Comparison of ENCODE assay signal across 18 mouse cellular contexts in the genomic region with DNA sequence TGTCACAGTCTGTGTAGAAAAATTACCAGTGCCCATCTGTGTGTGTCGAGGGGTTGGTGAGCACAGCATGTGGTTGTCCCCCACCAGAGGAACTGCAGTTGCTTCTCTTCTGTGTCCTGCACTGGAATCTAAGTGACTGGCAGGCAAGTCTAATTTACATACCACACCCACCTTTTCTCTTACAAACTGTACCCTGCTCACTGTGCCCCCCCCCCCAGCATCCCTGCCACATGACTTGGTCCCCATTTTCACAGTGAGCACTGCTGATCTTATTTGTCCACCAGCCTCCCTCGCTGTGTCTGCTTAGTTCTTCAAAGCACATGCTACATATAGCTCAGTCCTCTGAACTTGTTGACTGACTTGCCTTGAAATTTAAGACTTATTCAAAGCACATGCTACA. TPM values are rescaled to one million over a fixed set of nuclear protein-coding genes. Genes with fewer than 3 reads are reported as not detected.
A peak's percentile ranks its signal among the peaks of the same experiment; 100 is the strongest.
DNase-seq lines count a peak whose midpoint lies in the region; ATAC-seq and TF ChIP-seq lines count a peak whose summit lies in the region.
"Had no signal": no experiment of that assay in that cellular context is flagged by ENCODE, and none has a peak within 500 bp of the region (broad histone marks: within the 10 kb centered on the region; RNA-seq: fewer than 3 reads in every experiment).

No protein-coding gene starts in this region.

- H3K9ac ChIP-seq in forebrain, embryonic 11.5 days (ENCODE audit: low read length), result no peak overlapping the region
- no peak overlapping the region for H3K9ac ChIP-seq in forebrain, postnatal 0 days
- no peak overlapping the region for H3K9ac ChIP-seq in neural tube, embryonic 15.5 days (replicated peaks)
- no peak overlapping the region for H3K9ac ChIP-seq in hindbrain, embryonic 16.5 days (ENCODE audit: low read depth, low read length)
- H3K9ac ChIP-seq: heart, embryonic 12.5 days; intestine, embryonic 15.5 days; liver, embryonic 12.5 days; lung, embryonic 15.5 days had no signal

- H3K27ac ChIP-seq in forebrain, embryonic 11.5 days (ENCODE audit: low read depth, low read length), result 0 out of 2 replicates have a peak overlapping the region, but pooled peaks have one; percentile 43
- H3K27ac ChIP-seq in forebrain, postnatal 0 days (ENCODE audit: low read depth, low read length), result no peak overlapping the region
- no peak overlapping the region for H3K27ac ChIP-seq in neural tube, embryonic 15.5 days (replicated peaks)
- H3K27ac ChIP-seq in hindbrain, embryonic 16.5 days (ENCODE audit: low read depth, low read length), result no peak overlapping the region
- H3K27ac ChIP-seq: intestine, embryonic 15.5 days; liver, embryonic 12.5 days; lung, embryonic 15.5 days; macrophage had no signal

- H3K4me2 ChIP-seq in forebrain, embryonic 11.5 days (ENCODE audit: low read depth, low read length, severe bottlenecking), result no peak overlapping the region
- H3K4me2 ChIP-seq in forebrain, postnatal 0 days (ENCODE audit: low read depth), result no peak overlapping the region
- H3K4me2 ChIP-seq in neural tube, embryonic 15.5 days, result no peak overlapping the region
- no peak overlapping the region for H3K4me2 ChIP-seq in hindbrain, embryonic 16.5 days (ENCODE audit: low read length)
- H3K4me2 ChIP-seq: heart, embryonic 12.5 days; intestine, embryonic 15.5 days; liver, embryonic 12.5 days; lung, embryonic 15.5 days had no signal

- no peak; the same call in 1 of the 2 replicates for ATAC-seq in forebrain, embryonic 11.5 days (replicated peaks; ENCODE audit: low FRiP score)
- no peak for ATAC-seq in forebrain, postnatal 0 days
- ATAC-seq in neural tube, embryonic 15.5 days (ENCODE audit: low FRiP score), result no peak
- peak; percentile 50; the same call in 1 of the 2 replicates for ATAC-seq in hindbrain, embryonic 16.5 days
- no peak for ATAC-seq in erythroid progenitor cell, adult 5-6 weeks (replicated peaks; ENCODE audit: low FRiP score, poor library complexity, severe bottlenecking)
- ATAC-seq: intestine, embryonic 15.5 days; liver, embryonic 12.5 days had no signal

- no peaks in the 10 kb centered on the region for H3K9me3 ChIP-seq in forebrain, embryonic 11.5 days (ENCODE audit: control insufficient read depth, low read length)
- no peaks in the 10 kb centered on the region for H3K9me3 ChIP-seq in forebrain, postnatal 0 days (ENCODE audit: low read length)
- no peaks in the 10 kb centered on the region for H3K9me3 ChIP-seq in neural tube, embryonic 15.5 days (replicated peaks)
- H3K9me3 ChIP-seq in hindbrain, embryonic 16.5 days (ENCODE audit: control insufficient read depth, low read length), result no peaks in the 10 kb centered on the region
- H3K9me3 ChIP-seq: heart, embryonic 12.5 days; intestine, embryonic 15.5 days; lung, embryonic 15.5 days had no signal

- H3K27me3 ChIP-seq in forebrain, embryonic 11.5 days (ENCODE audit: control insufficient read depth, insufficient read depth, low read length), result no peaks in the 10 kb centered on the region
- H3K27me3 ChIP-seq in forebrain, postnatal 0 days (ENCODE audit: insufficient read depth, low read length), result no peaks in the 10 kb centered on the region
- H3K27me3 ChIP-seq in neural tube, embryonic 15.5 days (replicated peaks), result no peaks in the 10 kb centered on the region
- no peaks in the 10 kb centered on the region for H3K27me3 ChIP-seq in hindbrain, embryonic 16.5 days (replicated peaks; ENCODE audit: control insufficient read depth, insufficient read depth, low read length)
- H3K27me3 ChIP-seq: intestine, embryonic 15.5 days; liver, embryonic 12.5 days; lung, embryonic 15.5 days had no signal

- H3K4me3 ChIP-seq in forebrain, embryonic 11.5 days (ENCODE audit: low read depth, low read length), result no peak overlapping the region
- H3K4me3 ChIP-seq in forebrain, postnatal 0 days (ENCODE audit: low read depth, low read length), result no peak overlapping the region
- H3K4me3 ChIP-seq in neural tube, embryonic 15.5 days (replicated peaks), result no peak overlapping the region
- H3K4me3 ChIP-seq in hindbrain, embryonic 16.5 days (ENCODE audit: low read length), result no peak overlapping the region
- H3K4me3 ChIP-seq: heart, embryonic 12.5 days; intestine, embryonic 15.5 days; liver, embryonic 12.5 days; lung, embryonic 15.5 days had no signal

- peaks cover 4% of the 10 kb centered on the region; the same call in 1 of the 2 replicates for H3K4me1 ChIP-seq in forebrain, embryonic 11.5 days (replicated peaks; ENCODE audit: control insufficient read depth, insufficient read depth, low read length)
- no peaks in the 10 kb centered on the region for H3K4me1 ChIP-seq in forebrain, postnatal 0 days (ENCODE audit: insufficient read depth)
- peaks cover 7% of the 10 kb centered on the region; the same call in 1 of the 2 replicates for H3K4me1 ChIP-seq in neural tube, embryonic 15.5 days
- H3K4me1 ChIP-seq in hindbrain, embryonic 16.5 days (ENCODE audit: control insufficient read depth, insufficient read depth, low read depth, low read length), result no peaks in the 10 kb centered on the region; the same call in 1 of the 2 replicates
- H3K4me1 ChIP-seq: heart, embryonic 12.5 days; intestine, embryonic 15.5 days; liver, embryonic 12.5 days; lung, embryonic 15.5 days had no signal

- peak; percentile 60 for DNase-seq in forebrain, embryonic 11.5 days (ENCODE audit: low spot score)
- DNase-seq in forebrain, postnatal 0 days, result no peak
- DNase-seq in neural tube, embryonic 10.5 days (ENCODE audit: extremely low spot score, low spot score), result peak; percentile 32
- DNase-seq in heart, adult 9 months (ENCODE audit: low spot score in 2 of 2), result no peak
- DNase-seq in T-cell, adult 2 months (ENCODE audit: low spot score), result no peak
- DNase-seq: adrenal gland, postnatal 10 days; cerebellum, adult 11 months; cerebellum, postnatal 36 days; right cerebral cortex, adult 18-20 months; thymus, postnatal 4 days had no signal

- no peaks in the 10 kb centered on the region for H3K36me3 ChIP-seq in forebrain, embryonic 11.5 days (ENCODE audit: control insufficient read depth, insufficient read depth, low read length)
- H3K36me3 ChIP-seq in forebrain, postnatal 0 days (ENCODE audit: insufficient read depth), result no peaks in the 10 kb centered on the region
- H3K36me3 ChIP-seq in neural tube, embryonic 15.5 days, result no peaks in the 10 kb centered on the region
- no peaks in the 10 kb centered on the region for H3K36me3 ChIP-seq in hindbrain, embryonic 16.5 days (ENCODE audit: control insufficient read depth, insufficient read depth, low read length)
- H3K36me3 ChIP-seq: heart, embryonic 12.5 days; intestine, embryonic 15.5 days; liver, embryonic 12.5 days; lung, embryonic 15.5 days had no signal

- TF ChIP-seq CTCF in forebrain, postnatal 0 days (IDR thresholded peaks at IDR 0.05; ENCODE audit: low read depth), result no peak

- WGBS in forebrain, embryonic 11.5 days, result 39% methylated on average over 2 of the region's 2 CpGs
- 34% methylated on average over 2 of the region's 2 CpGs for WGBS in forebrain, postnatal 0 days
- WGBS in neural tube, embryonic 15.5 days, result 11% methylated on average over 2 of the region's 2 CpGs
- WGBS in hindbrain, embryonic 16.5 days, result 10% methylated on average over 2 of the region's 2 CpGs

RNA-seq across cellular contexts. Expression of a gene that starts 22.2 kb away (rescaled TPM):
- polyA plus RNA-seq in forebrain, embryonic 11.5 days (2014; fragmentation: Nextera tagmentation; extraction: Ambion mirVana), result 3.4 and 4.0 TPM in 2 replicates
- total RNA-seq in forebrain, postnatal 0 days (2014; rRNA removed), result 46.5 and 69.4 TPM in 2 replicates
- 60.5 and 64.6 TPM in 2 replicates for polyA plus RNA-seq in forebrain, postnatal 0 days (2015; fragmentation: Nextera tagmentation; extraction: Ambion mirVana)
- 103 and 111 TPM in 2 replicates for polyA plus RNA-seq in neural tube, embryonic 15.5 days (2015; fragmentation: Nextera tagmentation; extraction: Ambion mirVana)
- 83.3 and 96.1 TPM in 2 replicates for polyA plus RNA-seq in hindbrain, embryonic 16.5 days (2015; fragmentation: Nextera tagmentation; extraction: Ambion mirVana)
- total RNA-seq in erythroid progenitor cell, adult 5-6 weeks (2015; ENCODE audit: low replicate concordance), result not detected in 2 replicates
- total RNA-seq in erythroid progenitor cell, adult 5-6 weeks (2017; ENCODE audit: low replicate concordance), result not detected in 2 replicates
- polyA plus RNA-seq: macrophage had no signal

Comparison
In these comparisons a context has a peak if more than half of its experiments do, and no peak if none do; other contexts are left out.
1. DNase-seq: peak in forebrain, embryonic 11.5 days (single experiment) and neural tube, embryonic 10.5 days (single experiment); none in forebrain, postnatal 0 days (single experiment), heart, adult 9 months (0 of 2) and T-cell, adult 2 months (single experiment).
2. RNA of a gene that starts 22.2 kb away (polyA plus RNA-seq): 103 to 111 TPM in neural tube, embryonic 15.5 days, 83.3 to 96.1 TPM in hindbrain, embryonic 16.5 days and 60.5 to 64.6 TPM in forebrain, postnatal 0 days; 3.4 to 4.0 TPM in forebrain, embryonic 11.5 days; every median in the first group is over 10 times any median in the second.